Mouse (Mus musculus) kidney, postnatal 25 days (tissue): ENCODE data around the gene Rplp0.

ENCODE experiments used
- DNase-seq, 2 experiments: peaks; one replicate each; pipeline ENCODE4 v3.0.0; 2021; ENCODE audit warnings: mixed read lengths in 2 of 2

The Rplp0 gene

GRCm38 (mm10) chr5:115551386-115551785 is 7.9 kb upstream of the Rplp0 start:
- no peak for DNase-seq

- DNase-seq, result no peak
These were observed 7.5 kb upstream of the Rplp0 start for GRCm38 (mm10) chr5:115551799-115552198.

DNA sequence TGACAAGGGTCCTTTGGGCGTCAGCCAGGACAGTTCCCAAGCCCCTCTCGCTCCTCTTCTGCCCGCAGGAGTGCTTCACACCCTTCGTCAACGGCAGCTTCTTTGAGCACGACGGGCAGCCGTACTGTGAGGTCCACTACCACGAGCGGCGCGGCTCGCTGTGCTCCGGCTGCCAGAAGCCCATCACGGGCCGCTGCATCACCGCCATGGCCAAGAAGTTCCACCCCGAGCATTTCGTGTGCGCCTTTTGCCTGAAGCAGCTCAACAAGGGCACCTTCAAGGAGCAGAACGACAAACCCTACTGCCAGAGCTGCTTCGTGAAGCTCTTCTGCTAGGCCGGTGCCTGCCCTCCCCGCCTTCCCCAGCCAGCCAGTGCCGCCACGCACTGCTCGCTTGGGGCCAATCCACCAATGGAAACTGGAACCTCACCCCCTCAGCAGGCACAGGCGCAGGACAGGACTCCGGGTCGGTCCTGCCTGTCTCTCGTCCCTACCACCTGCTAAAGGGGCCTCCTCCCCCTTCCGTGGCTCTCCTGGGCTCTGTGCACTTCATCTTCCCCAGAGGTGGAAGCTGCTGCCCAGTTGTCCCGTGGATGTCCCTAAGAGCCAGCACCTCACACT is 5.4 kb upstream of the Rplp0 start:
- DNase-seq, result peak in 1 of 2 experiments; percentile 66

GRCm38 (mm10) chr5:115554536-115555291 is 4.6 kb upstream of the Rplp0 start:
- peak in 1 of 2 experiments; percentile 46 for DNase-seq

GRCm38 (mm10) chr5:115556217-115556616 is 3.0 kb upstream of the Rplp0 start:
- peak; percentile 75 to 90 for DNase-seq

DNA sequence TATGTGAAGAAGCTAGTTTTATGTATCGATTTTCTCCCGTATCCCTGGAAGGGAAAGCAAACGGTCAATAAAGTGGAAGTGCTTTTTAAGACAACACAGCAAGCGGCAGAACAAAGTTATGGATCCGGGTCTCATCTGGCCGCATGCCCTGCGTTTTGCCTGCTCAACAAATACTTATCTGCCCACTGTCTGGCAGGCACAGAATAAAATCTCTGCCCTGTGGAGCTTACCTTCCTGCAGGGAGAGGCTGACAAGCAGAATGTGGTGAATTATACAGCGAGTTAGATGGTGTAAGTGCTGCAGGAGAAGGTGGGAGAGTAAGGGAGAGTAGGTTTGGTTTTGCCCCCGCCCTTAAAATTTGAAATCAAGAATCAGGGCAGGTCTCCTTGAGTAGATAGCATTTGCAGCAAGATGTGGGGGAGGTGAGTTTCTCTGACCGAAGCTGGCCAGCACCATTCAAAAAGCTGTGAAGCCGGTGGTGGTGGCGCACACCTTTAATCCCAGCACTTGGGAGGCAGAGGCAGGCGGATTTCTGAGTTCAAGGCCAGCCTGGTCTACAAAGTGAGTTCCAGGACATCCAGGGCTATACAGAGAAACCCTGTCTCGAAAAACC is 979 bp upstream of the Rplp0 start:
- DNase-seq, result peak in 1 of 2 experiments; percentile 33

DNA sequence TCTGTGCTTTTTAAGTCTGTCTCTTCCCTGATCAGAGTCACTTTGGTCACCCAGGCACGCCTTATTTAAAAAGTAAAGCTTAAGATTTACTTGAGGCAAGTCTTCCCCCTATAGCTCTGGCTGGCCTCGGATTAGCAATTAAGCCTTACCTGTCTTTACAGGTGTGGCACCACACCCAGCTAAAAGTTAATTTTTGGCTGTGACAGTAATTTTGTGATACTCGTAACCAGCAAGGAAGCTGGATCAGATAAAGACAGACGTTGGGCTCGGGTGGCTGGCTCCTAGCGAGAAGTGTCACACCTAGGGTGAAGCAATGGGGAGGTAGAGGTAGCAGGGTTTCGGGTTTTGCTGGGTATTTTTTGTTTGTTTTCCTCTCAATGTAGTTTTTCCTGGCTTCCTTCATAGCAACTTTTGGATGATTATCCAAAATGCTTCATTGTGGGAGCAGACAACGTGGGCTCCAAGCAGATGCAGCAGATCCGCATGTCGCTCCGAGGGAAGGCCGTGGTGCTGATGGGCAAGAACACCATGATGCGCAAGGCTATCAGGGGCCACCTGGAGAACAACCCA is 1.2 kb downstream of the Rplp0 start:
- no peak for DNase-seq

DNA sequence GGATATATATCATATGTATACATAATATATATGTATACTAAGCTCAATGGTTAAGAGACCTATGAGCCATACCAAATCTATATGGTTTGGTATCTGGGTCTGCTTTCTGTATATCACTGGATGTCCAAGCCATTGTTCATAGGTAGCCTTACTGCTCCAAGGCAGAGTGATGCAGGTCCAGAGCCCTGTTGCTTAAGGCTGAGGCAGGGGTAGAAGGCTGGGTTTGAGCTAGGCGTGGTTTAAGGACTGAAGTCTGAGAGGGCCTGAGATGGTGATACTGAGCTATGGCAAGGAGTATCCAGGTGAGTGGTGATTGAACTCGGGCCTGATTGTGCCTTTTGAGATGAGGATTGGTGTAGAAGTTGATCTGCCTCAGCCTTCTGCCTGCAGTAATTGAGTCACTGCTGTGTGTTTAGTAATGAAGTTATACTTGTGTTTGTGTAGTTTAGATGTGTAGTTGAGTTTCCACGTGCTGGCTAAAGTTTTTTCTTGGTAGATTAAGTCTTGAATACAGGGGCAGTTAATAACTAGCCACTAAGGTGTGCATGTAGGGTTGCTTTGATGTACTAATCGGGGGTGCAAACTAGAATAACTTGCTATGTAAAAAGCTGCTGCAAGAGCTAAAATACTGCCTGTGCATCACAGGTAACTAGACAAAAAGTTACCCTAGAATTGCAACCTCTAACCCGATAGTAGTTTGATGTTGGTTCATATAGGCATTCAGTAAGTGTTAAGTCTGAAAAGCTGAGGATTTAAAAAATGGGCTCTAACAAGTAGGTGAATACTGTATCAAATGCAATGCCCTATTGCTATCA is 4.7 kb downstream of the Rplp0 start:
- DNase-seq, result no peak

GRCm38 (mm10) chr5:115564737-115565393 is 5.6 kb downstream of the Rplp0 start, which contains the start of gene Gcn1l1:
Gcn1l1 (plus strand) TSS chr5:115565254.
- DNase-seq, result peak; percentile 77 to 90

- no peak for DNase-seq
These were observed 6.1 kb downstream of the Rplp0 start for GRCm38 (mm10) chr5:115565403-115565802.

DNA sequence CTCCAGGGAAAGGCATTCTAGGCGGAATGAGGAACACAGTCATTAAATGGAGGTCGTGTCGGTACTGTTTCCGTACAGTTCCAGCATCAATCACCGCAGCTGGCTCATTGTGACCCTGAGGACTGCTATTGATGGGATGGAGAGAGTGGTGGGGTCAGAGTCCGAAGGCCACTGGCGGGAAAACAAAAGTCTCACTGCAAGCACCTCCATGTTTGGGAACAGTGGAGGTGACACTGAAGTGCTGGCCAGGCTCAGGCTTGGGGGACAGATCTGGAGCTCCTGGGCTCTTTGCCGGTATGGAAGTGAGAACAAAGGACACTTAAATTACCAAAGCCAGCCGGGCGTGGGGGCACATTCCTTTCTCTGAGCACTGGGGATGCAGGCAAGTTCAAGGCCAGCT is 9.4 kb downstream of the Rplp0 start:
- DNase-seq, result peak; percentile 43 to 66

GRCm38 (mm10) chr5:115569308-115569707 is 10.0 kb downstream of the Rplp0 start:
- DNase-seq, result peak in 1 of 2 experiments; percentile 42

- peak; percentile 29 to 48 for DNase-seq
These were observed 10.5 kb downstream of the Rplp0 start for GRCm38 (mm10) chr5:115569721-115570120.

DNA sequence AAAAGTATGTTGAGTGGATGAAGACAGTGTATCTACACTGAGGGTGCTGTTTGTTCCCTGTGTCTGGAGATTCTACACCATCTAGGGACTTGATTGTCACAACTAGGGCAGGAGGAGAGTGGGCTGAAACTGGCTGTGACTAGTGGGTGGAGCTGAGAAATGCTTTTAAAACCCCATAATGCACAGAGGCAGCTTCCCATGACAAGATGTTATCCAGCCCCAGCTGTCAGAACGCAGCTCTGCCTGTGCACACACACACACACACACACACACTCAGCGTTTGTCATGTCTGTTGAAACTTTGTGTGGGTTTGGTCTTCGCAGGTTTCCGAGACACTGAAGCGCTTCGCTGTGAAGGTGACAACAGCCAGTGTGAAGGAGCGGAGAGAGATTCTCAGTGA is 11.8 kb downstream of the Rplp0 start:
- peak in 1 of 2 experiments; percentile 25 for DNase-seq

DNA sequence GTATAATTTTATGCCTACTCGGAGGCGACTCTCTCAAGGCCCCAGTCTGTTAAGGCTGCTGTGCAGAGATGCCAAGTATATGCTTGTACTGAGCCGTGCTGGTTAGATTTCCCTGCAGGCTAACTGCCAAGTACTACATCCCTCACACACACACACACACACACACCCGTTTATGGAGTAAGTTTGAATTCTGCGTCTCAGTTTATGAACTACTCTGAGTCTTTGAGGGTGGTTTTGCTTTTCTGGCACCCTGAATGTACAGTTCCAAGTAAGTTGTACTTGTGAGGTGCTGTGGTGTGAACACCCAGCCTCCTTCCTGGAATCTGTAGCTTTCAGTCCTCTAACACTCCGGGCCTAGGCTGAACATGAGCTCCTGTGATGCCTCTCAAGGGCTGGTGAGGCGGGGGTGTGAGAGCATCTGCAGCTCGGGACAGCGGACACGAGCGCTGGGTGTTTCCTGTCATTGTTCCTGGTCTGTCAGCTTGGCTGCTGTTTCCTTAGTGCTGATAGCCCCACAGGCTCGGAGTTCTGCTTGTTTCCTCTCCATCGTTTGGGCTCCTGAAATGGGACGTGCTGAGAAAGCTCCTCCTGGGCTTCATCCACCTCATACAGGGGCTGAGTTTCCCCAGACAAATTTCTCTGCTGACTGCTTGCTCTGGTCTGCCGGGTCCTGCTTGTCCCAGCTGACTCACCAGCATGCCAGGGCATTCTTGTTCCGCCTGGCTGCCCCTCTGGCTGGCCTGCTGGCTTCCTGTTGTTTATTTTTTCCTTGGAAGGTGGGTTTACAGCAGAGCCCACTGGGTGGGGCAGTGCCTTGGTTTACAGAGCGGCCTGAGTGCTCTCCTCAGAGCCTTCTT is 13.6 kb downstream of the Rplp0 start:
- DNase-seq, result peak; percentile 77 to 89

DNA sequence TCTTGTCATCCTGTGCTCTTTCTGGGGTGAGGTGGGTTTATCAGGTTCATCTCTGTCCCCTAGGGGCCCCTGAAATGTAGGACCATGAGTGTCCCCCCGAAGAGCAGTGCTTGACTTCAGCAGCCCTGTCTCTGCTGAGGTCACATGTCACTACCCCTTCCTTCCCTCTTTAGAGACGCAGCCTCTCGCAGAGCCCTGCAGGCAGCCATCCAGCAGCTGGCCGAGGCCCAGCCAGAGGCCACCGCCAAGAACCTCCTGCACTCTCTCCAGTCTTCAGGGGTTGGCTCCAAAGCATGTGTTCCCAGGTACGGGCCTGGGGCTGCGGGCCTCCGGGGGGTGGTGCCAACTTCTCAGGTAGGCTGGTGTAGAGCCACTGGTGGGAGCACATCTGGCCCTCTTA is 15.7 kb downstream of the Rplp0 start:
- peak; percentile 71 to 83 for DNase-seq

- peak; percentile 30 to 68 for DNase-seq
These were observed 18.4 kb downstream of the Rplp0 start for GRCm38 (mm10) chr5:115577686-115578085.

- DNase-seq, result no peak
These were observed 19.7 kb downstream of the Rplp0 start for GRCm38 (mm10) chr5:115578922-115579321.

DNA sequence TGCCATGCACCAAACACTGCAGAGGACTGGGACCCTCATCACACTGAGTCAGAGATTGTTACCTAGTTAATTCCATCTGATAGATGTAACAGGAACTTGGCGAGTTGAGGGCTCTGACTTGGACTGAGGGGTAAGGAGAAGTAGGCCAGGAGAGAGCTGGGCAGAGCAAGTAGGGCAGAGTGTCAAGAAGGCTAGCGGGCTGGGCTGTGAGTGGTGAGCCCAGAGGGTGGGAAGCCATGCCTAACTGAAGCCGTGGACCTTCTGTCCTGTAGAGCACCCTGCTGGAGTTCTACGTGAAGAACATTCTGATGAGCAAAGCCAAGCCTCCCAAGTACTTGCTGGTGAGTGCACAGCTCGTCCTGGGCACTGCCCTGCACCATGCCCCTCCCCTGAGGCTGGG is 20.1 kb downstream of the Rplp0 start:
- DNase-seq, result no peak

DNA sequence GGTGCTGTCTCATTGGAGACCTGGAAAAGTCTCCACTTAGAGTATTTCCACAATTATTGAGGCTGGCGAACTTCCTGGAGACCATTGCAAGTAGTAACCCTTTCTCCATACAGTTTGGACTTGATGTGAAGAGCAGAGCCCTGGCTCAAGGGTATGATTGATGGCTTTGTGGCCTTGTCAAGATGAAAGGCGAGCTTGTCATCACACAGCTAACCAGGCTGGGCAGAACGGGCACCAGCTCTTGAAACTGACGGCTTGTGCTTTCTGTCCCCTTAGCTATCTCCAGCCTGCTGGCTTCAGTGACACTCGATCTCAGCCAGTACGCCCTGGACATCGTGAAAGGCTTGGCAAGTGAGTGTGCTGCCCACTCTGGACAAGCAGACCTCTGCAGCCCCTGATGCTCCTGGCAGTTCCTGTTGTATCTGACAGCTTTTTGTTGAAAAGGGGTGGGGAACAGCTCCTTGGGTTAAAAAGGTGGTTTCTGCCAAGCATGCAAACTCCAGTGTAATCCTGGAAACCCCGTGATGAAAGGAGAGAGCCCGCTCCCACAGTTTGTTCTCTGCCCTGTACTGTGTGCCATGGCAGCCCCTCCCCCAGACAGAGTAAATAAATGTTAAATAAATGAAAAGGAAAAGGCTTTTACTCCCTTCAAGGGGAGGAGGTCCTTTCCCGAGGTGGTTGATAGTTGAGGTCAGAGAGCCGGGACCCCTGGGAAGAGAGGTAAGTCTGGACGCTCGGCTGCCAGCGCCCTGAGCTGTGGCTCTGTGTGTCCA is 21.1 kb downstream of the Rplp0 start:
- DNase-seq, result no peak
